Mouse (Mus musculus): ENCODE results near the gene Adamts3.

The Adamts3 gene

GRCm38 (mm10) chr5:89883051-89883907 lies at the start of gene Adamts3:
Gene Adamts3 (minus strand): TSS chr5:89883334.
- DNase-seq: peak; percentile 71 to 76

GRCm38 (mm10) chr5:89931511-89931910 lies 48.4 kb upstream of the Adamts3 start:
- DNase-seq: no peak

- DNase-seq: no peak
Observed at GRCm38 (mm10) chr5:89912359-89912758, 29.2 kb upstream of the Adamts3 start.

GRCm38 (mm10) chr5:89911950-89912349 lies 28.8 kb upstream of the Adamts3 start:
- no peak for DNase-seq

- no peak for DNase-seq
Observed at GRCm38 (mm10) chr5:89911508-89911907, 28.4 kb upstream of the Adamts3 start.

GRCm38 (mm10) chr5:89906884-89907431 lies 23.8 kb upstream of the Adamts3 start:
- no peak for DNase-seq

GRCm38 (mm10) chr5:89901026-89901425 lies 17.9 kb upstream of the Adamts3 start:
- DNase-seq: no peak

GRCm38 (mm10) chr5:89897495-89897894 lies 14.4 kb upstream of the Adamts3 start:
- DNase-seq: peak; percentile 61 to 75

GRCm38 (mm10) chr5:89895520-89895919 lies 12.4 kb upstream of the Adamts3 start:
- DNase-seq: no peak

GRCm38 (mm10) chr5:89884991-89885390 lies 1.9 kb upstream of the Adamts3 start:
- no peak for DNase-seq

- no peak for DNase-seq
Observed at GRCm38 (mm10) chr5:89883908-89884204, 722 bp upstream of the Adamts3 start.

GRCm38 (mm10) chr5:89882091-89882734 lies 921 bp downstream of the Adamts3 start:
- peak; percentile 67 to 80 for DNase-seq

- no peak for DNase-seq
Observed at GRCm38 (mm10) chr5:89881425-89881824, 1.7 kb downstream of the Adamts3 start.

- no peak for DNase-seq
Observed at GRCm38 (mm10) chr5:89878866-89879392, 4.2 kb downstream of the Adamts3 start.

GRCm38 (mm10) chr5:89872661-89873060 lies 10.5 kb downstream of the Adamts3 start:
- DNase-seq: no peak

- DNase-seq: no peak
Observed at GRCm38 (mm10) chr5:89859603-89860002, 23.5 kb downstream of the Adamts3 start.

- no peak for DNase-seq
Observed at GRCm38 (mm10) chr5:89858837-89859236, 24.3 kb downstream of the Adamts3 start.

- no peak for DNase-seq
Observed at GRCm38 (mm10) chr5:89846551-89846950, 36.6 kb downstream of the Adamts3 start.

- DNase-seq: peak; percentile 76 to 79
Observed at GRCm38 (mm10) chr5:89844354-89844753, 38.8 kb downstream of the Adamts3 start.

- DNase-seq: no peak
Observed at GRCm38 (mm10) chr5:89843478-89843877, 39.7 kb downstream of the Adamts3 start.

GRCm38 (mm10) chr5:89839627-89840026 lies 43.5 kb downstream of the Adamts3 start:
- peak; percentile 41 to 46 for DNase-seq

GRCm38 (mm10) chr5:89821175-89821574 lies 62.0 kb downstream of the Adamts3 start:
- no peak for DNase-seq

GRCm38 (mm10) chr5:89819531-89819930 lies 63.6 kb downstream of the Adamts3 start:
- peak; percentile 38 to 57 for DNase-seq

GRCm38 (mm10) chr5:89816610-89817009 lies 66.5 kb downstream of the Adamts3 start:
- no peak for DNase-seq

All from kidney, postnatal 4 days (tissue).